Mouse (Mus musculus): Measurements from ENCODE around the gene Irf2.

The Irf2 gene

DNA sequence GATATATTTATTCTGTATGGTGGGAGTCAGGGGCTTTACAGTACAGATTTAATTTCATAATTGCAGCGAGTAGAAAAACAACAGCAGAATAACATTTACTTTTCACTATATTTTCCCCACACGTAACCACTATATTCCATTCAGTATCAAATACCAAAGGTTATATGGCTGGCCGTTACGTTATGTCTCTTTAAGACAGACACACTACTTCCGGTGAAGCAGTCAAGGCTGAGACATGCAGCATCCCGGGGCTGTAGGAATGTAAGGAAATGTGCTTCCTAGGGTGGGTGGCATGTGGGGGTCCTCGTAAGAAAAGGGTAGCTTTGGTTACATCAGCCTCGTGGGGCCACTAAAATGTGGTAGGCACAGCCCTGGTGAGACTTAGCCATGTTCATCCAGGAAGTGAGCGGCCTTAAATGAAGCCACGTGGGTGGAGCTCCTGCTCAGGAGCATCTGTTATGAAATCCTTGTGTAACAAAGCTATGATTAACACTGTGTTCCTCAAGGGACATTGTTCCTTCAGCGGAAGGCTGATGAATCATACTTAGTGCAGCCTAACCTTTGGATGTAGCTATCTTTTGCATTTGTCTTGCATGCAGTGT lies 71.6 kb downstream of the Irf2 start:
- no peak for DNase-seq

DNA sequence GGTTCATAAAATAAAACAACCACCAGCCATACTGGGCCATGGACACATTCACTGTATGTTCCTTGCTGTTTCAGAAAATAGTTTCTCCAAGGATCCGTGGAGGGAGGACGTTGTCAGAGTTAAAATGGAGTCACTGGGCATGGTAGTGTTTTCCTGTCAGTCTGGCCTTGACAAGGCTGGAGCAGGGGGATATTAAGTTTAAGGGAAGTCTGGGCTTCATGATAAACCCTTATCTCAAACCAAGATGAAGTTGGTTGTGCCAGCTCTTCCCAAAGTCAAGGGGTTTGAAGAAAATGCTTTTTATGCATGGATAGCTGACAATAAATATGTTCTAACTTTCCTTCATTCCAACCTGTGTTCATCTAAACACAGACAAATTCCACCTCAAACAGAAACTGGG lies 72.4 kb downstream of the Irf2 start:
- no peak for DNase-seq

DNA sequence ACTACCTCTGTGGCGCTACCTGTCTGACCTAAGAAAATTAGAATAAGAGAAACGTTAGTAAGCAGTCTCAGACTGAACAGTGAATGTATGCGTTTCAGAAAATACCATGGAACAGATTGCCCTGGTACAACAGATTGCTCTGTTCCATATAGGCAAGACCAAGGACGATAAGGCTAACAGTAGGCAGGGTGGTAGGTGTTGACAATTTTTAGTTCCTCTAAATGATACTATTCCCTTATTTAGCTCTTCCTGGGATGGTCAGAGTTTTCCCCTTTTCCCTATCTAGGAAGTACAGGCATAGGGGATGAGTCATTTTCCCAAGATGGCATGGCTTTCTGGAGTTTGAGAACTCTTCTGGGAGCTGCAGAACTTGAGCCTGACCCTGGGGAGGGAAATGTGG lies 73.4 kb downstream of the Irf2 start:
- no peak for DNase-seq

DNA sequence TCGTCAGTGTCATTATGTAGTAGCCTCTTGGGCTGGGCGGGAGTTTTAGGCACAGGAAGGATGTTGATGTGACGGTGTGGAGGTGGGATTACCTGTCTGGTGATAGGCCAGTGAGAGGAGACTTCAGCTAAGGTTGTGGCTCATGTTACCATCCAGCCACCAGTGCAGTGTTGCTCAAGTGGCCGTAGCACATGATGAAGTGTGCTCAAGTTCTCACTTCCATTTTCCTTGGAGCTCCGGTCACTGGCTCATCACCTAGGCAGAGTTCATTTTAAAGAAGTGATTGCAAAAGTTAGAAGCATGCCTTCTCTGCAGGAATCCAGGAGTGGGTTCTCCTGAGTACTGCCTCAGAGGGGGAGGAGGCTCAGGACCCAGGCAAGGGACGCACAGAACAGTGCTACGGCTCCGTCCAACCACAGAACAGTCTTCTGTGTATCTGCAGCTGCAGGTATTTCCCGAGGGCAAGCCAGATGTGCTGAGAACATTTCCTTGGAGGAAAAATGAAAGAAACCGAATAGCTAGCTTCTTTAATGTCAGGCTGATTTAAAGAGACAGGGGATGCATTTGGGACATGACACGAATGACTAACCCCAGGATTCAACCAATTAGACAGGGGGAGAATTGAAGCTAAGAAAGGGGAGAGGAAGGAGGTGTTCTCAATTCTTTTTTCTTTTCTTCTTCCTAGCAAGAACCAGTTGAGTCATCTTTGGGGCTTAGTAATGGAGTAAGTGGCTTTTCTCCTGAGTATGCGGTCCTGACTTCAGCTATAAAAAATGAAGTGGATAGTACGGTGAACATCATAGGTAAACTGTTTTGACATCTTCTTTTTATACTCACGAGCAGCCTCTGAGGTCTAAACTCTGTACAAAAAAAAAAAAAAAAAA lies 78.8 kb downstream of the Irf2 start:
- DNase-seq: no peak

DNA sequence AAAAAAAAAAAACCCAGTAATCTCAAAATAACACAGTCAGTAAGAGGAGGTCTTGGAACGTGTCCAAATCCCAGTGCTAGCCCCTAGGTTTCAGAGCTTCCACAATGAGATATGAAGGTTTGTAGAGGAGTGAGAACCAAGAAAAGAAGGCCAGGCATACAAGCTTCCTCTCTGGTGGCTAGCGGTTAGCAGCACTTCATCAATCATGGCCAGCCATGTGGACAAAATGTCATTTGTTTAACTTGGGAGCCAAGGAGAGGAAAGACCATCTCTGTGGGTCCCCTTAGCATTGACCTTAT lies 79.4 kb downstream of the Irf2 start:
- DNase-seq: no peak

DNA sequence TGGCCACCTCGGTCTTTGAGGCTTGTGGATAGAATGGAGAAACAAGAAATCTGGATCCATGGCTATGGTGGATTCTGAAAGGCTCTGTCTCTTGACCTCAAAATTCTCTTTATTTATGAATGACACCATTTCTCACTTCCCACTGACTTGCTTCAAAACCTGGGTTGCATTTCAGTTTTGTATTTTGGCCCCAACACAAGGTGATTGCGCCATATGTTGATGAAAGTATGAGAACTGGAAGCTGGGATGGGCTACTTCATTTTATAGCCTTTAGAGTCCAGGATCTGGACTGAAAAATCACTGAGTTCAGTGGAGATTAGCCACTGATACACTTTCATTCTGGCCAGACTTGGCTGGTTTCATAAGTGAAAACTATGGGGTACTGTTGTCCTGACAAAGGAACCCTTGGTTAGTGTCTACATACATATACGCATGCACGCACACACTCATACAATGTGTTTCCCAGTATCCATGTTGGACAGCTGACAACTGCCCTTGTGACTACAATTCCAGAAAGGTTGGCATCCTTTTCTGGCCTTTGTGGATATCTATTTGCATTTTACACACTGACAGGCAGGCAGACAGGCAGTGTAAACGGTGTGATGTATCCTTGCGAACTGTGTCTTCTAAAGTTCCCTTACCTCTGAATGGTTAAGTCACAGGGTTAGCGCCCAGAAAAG lies 89.3 kb downstream of the Irf2 start:
- DNase-seq: no peak

DNA sequence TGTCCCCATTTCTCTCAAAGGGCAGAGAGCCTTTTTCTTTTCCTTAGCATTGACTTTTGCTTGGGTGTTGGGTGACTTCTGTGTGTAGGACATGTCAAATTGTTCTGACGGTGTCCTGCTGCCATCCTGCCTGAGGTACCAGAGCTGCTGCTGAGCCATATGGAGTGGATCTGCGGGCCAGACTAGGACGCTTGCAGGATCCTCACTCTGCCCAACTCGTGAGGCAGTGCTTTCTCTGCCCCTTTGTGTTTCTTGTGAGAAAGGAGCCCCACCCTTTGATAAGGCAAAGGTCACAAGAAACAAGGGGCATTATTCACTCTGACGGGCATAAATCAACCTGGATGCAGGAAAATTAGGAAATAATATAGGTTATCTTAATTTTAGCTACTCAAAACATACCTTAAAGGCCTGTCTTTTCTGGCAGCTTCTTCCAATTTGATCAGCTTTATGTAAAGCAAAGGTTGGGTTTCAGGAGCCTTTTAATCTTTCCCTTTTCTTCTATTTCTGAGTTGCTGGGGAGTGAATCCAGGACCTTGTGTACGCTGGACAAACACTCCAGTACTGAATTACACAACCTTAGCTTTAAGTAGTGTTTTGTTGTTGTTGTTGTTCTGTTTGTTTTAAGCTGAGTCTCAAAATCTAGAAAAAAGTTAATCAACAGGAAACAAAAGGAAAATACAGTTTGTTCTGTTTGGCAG lies 90.0 kb downstream of the Irf2 start:
- DNase-seq: peak; percentile 28

DNA sequence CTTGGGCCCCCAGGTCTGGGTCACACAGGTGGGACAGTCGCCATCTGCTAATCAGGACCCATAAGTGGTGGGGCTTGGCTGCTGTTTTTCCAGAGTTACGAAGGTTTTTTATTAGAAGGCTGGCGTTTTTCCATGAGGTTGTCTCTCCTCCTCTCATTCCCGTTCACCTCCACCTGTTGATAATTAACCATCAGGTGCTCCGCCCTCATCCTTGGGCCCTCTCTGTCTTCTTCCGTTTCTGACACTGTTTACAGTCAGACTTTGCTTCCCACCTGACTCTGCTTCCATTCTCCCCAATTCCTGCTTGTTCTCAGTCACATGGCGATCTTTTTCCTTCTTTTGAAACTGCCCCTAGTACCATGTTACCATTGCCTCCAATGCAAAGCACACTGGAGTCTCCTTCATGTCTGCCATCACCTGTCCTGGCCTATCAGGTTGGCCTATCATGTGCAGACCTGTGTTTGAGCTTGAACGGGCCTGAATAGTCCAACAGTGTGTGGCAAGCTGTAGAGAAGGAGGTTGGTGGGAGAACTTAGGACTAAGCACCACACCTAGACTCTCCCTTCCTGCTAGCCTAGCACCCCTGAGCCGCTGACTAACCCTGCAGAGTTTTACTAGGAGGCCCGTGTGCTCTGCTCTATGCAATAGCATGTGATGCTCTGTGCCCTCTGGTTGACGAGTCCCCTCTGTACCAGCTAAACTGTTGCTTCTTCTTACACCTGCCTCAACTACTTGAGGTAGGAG lies 90.8 kb downstream of the Irf2 start:
- DNase-seq: no peak

DNA sequence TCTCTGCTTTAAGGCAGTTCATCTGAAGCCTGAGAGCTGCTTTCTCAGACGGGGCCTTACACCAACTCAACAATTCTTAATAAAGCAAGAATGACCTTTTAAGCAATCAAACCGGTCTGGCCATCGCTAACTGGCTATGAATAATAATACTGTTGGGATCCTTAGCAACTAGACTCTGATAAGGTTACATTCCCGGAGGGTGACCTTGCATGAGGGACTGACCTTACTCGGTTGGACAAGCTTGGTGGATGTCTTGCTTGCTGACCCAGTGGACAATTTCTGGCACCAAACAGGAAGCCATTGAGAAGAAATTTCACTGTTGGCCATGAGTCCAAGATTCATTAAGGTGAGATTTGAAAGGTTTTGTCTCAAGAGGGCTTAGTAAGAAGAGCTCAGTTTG lies 92.4 kb downstream of the Irf2 start:
- no peak for DNase-seq

DNA sequence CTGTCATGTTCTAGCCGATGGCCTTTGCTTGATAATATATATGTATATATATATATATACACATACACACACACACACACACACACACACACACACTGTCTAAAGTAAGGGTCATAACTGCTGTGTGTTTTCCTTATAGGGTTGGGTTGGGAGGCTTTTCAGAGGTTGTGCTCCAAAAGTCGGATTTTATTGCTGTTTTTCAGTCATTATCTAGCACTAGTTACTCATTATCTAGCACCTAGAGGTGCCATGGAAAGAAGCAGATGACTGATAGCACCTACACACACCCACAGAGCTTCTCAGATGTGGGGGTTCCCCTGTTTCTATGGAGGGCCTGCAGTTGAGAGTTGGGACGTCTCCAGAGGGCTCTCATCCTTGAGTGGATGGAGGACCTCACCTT lies 92.9 kb downstream of the Irf2 start:
- no peak for DNase-seq

DNA sequence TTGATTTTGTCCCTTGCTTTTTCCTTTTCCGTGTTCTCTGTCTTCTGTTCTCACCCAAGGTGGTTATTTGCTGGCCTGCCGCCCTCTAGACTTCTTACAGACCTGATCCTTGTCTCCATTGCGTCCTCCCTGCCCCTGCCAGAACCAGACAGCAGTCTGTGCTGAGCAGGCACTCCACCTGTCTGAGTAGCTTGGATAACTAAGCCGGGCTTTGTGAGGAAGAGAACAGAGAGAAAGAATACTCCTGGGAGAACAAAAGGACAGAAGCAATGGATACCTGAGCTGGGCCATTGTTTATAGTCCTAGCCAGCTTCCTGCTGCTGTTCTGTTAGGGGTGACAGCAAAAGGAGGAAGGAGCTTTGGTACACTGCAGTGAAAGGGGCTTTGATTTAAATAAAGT lies 94.2 kb downstream of the Irf2 start:
- no peak for DNase-seq

DNA sequence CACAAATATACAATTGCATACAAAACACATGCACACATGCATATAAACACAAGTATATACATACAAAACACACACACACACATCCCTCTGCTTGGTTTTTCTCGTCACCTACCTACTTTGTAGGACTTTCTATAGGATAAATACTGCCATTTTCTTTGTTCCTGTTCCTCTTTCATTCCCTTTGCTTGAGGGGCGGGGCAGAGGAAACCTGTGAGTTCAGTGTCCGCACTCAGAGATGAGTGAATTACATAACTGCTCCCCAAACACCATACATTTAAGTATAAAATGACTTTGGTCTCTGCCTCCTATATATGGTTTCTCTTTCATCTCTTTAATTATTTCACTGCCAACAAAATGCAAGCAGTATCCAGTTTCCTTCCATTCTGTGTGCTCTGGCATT lies 94.9 kb downstream of the Irf2 start:
- DNase-seq: no peak

DNA sequence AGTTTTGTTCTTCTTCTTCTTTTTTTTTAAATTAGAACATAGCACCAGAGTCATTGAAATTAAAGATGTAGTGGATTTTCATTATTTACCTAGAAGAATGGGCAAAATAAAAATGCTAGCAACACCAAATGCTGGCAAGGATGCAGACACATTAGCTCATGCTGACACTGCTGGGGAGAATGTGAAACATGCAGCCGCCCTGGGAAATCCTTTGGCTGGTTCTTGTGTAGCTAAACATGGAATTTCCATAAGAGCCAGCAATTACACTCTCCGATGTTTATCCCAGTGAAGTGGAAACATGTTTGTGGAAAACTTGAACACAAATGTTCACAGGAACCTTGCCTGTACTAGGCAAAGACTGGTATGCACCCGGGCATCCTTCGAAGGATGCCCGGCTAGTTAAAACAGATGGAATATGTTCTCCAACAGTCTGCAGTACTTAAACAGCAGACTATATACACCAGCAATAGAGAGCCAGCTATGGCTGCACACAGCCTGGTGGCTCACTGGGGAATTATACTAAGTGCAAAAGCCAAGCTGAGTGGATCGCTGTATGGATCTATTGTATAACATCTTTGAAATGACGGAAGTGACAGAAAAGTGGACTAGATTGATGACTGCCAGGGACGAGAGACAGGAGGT lies 96.6 kb downstream of the Irf2 start:
- DNase-seq: no peak

DNA sequence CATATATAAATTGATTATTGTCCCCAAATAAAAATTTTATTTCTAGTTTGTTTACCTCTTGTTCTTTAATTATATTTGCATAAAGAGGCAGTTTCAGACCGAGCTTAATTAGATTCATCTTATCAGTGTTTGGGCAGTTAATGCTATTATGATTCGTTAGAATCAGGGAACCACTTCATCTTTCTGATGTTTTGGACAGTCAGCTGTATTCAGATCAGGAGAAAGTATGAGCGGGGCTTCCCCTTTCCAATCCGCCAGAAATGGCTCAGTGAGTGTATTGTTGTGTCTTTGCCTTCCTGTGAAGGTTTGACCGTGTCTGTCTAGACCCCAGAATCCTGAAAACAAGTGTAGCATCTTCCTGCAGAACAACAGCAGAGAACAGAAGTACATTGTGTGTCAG lies 97.4 kb downstream of the Irf2 start:
- no peak for DNase-seq

DNA sequence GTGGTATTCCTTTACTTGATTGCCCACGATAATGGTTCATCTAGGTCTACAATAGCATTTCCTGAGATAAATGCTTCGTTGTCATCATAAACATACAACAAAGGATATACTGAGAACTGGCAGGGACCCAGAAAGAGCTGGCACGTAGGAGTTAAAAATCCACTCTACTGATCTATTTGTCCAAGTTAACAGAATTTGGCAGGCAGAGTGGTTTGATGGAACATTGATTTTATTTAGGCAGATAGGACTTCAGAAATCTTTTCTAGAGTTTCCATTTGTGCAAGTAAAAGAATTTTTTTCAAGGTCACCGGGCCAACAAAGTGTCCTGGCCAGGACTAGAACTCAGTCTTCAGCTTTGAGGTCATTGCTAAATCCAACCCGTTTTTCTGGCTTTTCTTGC lies 98.5 kb downstream of the Irf2 start:
- no peak for DNase-seq

DNA sequence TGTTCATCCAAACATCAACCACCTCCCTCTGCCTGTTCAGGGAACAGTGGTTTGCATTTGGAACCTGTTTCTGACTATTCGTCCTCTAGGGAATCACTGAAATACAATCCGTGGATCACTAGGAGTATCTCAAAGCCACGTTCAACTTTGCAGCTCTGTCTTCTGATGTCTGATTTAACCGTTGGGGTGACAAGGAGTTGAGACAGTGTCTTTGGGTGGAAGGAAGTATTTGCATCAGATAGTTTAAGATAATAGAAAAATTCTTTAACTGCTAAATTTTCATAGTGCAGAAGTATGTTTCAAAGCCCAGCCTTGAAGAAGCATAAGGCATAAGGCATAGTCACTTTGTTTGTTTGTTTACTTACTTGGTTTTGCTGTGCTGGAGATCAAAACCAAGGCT lies 100.9 kb downstream of the Irf2 start:
- DNase-seq: no peak

DNA sequence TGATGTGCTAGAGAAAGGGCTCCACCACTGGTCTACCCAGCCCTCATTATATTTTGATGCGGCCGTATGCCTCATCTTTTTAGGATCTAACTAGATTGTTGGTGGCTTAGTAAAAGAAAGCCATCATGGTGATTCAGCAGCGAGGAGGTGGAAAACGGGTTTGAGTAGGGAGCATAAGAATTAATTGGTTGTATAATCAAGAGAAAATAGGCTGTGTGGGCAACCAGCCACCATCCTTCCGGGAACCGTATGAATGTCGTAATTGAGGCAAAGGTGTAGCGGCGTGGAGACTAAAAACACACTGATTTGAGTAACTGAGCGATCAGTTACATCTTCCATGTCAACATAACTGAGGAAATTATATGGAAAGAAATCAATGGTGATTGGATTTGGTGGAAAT lies 101.3 kb downstream of the Irf2 start:
- no peak for DNase-seq

DNA sequence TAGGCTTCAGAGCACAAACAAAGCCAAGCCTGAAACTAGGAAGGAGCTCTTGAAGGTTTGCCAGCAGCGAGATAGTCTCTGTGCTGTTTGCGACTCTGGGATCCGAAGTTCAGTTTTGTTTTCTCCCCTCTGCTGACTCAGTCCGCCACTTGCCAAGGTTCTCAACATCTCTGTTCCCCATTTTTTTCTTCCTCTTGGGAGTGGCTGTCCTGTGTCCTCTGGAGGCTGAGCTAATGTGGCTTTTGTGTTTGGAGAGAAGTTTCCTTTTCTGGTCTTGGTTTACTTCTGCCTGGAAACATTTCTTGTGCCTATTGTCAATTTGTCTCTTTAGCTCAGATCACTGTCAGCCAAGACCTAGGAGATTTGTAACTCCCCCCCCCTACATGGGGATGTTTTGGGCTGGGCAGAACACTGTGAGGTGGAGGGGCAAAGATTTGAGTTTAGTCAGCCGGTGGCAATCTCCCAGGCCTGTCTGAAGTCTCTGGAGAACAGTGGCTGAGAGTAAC lies 103.2 kb downstream of the Irf2 start:
- DNase-seq: no peak

DNA sequence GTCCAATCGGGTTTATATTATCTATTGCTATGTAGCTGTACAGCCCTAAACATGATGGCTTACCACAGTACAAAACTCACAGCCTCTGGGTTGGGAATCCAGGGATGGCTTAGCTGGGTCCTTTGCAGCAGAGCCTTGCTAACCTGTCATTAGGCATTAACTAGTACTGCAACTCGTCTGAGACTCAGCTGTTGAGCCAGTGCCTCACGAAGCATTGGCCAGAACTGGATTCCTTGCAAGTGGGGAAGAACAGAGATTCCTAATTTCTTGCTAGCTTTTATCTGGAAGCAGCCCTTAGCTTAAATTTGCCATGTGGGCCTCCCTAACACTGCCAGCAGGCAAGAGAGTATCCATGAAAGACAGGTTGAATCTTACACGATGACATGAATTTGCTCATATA lies 104.3 kb downstream of the Irf2 start:
- no peak for DNase-seq

DNA sequence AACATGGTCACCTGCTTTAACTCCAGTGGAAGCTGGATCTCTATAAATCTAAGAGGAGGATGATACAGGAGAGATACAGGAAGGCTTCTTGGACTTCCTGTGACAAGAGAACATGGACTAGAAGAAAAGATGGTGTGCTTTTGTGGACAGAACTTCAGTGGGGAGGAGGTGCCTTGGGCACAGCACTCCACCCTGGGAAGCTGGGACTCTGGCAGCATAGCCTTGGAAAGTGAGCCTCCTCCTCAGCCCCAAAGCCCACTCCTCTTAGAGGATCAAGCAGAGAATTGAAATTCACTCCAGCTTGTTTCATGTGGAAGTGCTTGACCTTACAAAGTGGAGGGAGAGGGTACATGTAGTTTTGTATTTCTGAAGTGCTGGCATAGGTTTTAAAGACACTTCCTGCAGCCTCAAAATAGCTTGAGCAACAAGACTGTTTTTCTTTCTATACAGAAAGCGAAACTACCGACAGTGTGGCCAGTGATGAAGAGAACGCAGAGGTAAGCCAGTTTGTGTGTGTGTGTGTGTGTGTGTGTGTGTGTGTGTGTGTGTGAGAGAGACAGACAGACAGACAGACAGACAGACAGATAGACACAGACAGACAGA lies 104.9 kb downstream of the Irf2 start:
- DNase-seq: no peak

DNA sequence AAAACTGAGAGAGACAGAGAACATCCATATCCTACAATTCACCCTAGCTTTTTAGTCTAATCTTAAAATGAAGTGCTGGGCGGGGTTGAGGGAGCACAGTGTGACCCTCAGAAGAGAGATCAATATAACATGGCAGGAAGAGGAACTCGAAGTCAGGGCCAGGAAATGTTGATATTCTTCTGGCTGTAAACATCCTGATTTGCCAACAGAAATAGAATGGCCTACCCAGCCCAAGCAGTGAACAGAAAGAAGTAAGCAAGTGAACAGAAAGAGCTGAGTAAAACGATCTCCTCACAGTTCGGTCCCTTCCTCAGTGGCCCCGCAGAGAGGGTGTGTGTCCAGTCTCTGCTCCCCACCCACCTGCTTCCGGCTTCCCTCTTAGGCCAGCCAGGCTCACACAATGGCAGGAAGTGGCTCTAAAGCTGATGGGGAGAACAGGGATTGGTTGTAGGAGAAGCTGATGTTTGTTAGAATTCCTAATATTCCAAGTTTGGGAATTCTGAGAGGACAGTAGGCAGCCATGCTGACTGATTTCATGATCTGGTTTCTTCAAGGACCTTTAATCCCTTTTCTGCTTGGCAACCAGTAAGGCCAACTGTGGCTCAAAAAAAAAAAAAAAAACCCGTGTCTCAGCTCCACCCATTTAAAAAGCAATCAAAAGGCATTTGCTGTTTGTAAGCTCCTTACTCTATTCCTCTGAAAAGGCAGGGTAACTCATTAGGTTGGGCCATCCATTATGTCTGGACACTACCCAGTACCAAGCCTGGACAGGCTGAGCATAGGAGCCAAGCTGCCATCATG lies 105.6 kb downstream of the Irf2 start:
- DNase-seq: no peak

All from cerebellum, adult 11-12 months (tissue).